10 mouse cellular contexts compared by ENCODE assay signal in genomic region chr11:106302634-106303033, GRCm38 (mm10). TPM values are rescaled to one million over a fixed set of nuclear protein-coding genes. Genes with fewer than 3 reads are reported as not detected.
DNase-seq lines count a peak whose midpoint lies in the region; TF ChIP-seq lines count a peak whose summit lies in the region.
"Had no signal": no experiment of that assay in that cellular context is flagged by ENCODE, and none has a peak within 500 bp of the region (broad histone marks: within the 10 kb centered on the region; RNA-seq: fewer than 3 reads in every experiment).

No protein-coding gene starts in this region.

- WGBS in thymus, adult 2 months: 5% methylated on average over 2 of the region's 2 CpGs

- no peaks in the 10 kb centered on the region for H3K36me3 ChIP-seq in thymus, adult 2 months (ENCODE audit: control insufficient read depth, insufficient read depth, low read length)
- H3K36me3 ChIP-seq: embryonic facial prominence, embryonic 12.5 days had no signal

- H3K4me3 ChIP-seq in thymus, adult 2 months (ENCODE audit: control insufficient read depth, insufficient read depth, low read length): no peak overlapping the region
- H3K4me3 ChIP-seq: embryonic facial prominence, embryonic 12.5 days; myocyte had no signal

- peak; percentile 19; the same call in 1 of the 2 replicates for TF ChIP-seq CTCF in thymus, adult 2 months (IDR thresholded peaks at IDR 0.05; ENCODE audit: borderline replicate concordance, control insufficient read depth, extremely low read depth, insufficient read depth, low read length, poor library complexity)

- no peak for TF ChIP-seq POLR2A in thymus, adult 2 months (IDR thresholded peaks at IDR 0.05; ENCODE audit: control insufficient read depth, extremely low read depth, insufficient read depth, low read length, poor library complexity)

- H3K27ac ChIP-seq in thymus, adult 2 months (ENCODE audit: control insufficient read depth, insufficient read depth, low read length): no peak overlapping the region
- H3K27ac ChIP-seq: embryonic facial prominence, embryonic 12.5 days had no signal

- peak; percentile 62 for DNase-seq in gastrocnemius, adult 18-20 months (ENCODE audit: low spot score)
- DNase-seq in gastrocnemius, adult 8-10 months (ENCODE audit: low spot score in 2 of 2): no peak
- DNase-seq in thymus, adult 2 months: peak; percentile 73
- DNase-seq in thymus, adult 18-20 months: no peak
- peak; percentile 53 for DNase-seq in cerebellum, adult 9-10 months
- DNase-seq in hindlimb bud, embryonic 11.5 days (ENCODE audit: extremely low spot score, low read depth, low spot score): peak; percentile 49
- peak; percentile 42 to 58 for DNase-seq in lung, adult 18-20 months
- DNase-seq in spleen, postnatal 14 days (ENCODE audit: low spot score in 2 of 2): peak; percentile 52 to 66

- H3K27me3 ChIP-seq in thymus, adult 2 months (ENCODE audit: control insufficient read depth, insufficient read depth, low read length): no peaks in the 10 kb centered on the region
- H3K27me3 ChIP-seq: embryonic facial prominence, embryonic 12.5 days had no signal

- H3K4me1 ChIP-seq in thymus, adult 2 months (replicated peaks; ENCODE audit: control insufficient read depth, insufficient read depth, low read length): peaks cover 11% of the 10 kb centered on the region
- H3K4me1 ChIP-seq: embryonic facial prominence, embryonic 12.5 days had no signal

RNA-seq across cellular contexts. Expression of gene Gh, which starts 1.0 kb away (rescaled TPM):
- total RNA-seq in gastrocnemius, adult 18-20 months (2021): not detected
- not detected for total RNA-seq in gastrocnemius, adult 8-10 months (2022)
- 0.74 and 1.7 TPM in 2 replicates for polyA plus RNA-seq in thymus, adult 2 months (2012; rRNA removed)
- polyA plus RNA-seq: embryonic facial prominence, embryonic 12.5 days; myocyte had no signal

RNA-seq across cellular contexts. Expression of gene Cd79b, which starts 11.9 kb away (rescaled TPM):
- under 1 TPM; 0.18 to 0.33 TPM for total RNA-seq in gastrocnemius, adult 18-20 months (2021)
- total RNA-seq in gastrocnemius, adult 8-10 months (2022): under 1 TPM in 3 of 4 experiments, not detected in 1; 0.24 to 0.58 (median 0.25) TPM
- 33.2 and 39.6 TPM in 2 replicates for polyA plus RNA-seq in thymus, adult 2 months (2012; rRNA removed)
- polyA plus RNA-seq: myocyte had no signal

RNA-seq across cellular contexts. Expression of gene Tcam1, which starts 26.2 kb away (rescaled TPM):
- total RNA-seq in gastrocnemius, adult 18-20 months (2021): under 1 TPM; 0.07 to 0.11 TPM
- under 1 TPM in 3 of 4 experiments, not detected in 1; 0.07 to 0.13 (median 0.12) TPM for total RNA-seq in gastrocnemius, adult 8-10 months (2022)
- 0.42 and 0.47 TPM in 2 replicates for polyA plus RNA-seq in thymus, adult 2 months (2012; rRNA removed)

RNA-seq across cellular contexts. Expression of gene Smarcd2, which starts 29.9 kb away (rescaled TPM):
- 10 to 100 TPM in 1 of 2 experiments, 1 to 10 TPM in 1; 7.8 to 12.0 TPM for total RNA-seq in gastrocnemius, adult 18-20 months (2021)
- total RNA-seq in gastrocnemius, adult 8-10 months (2022): 10 to 100 TPM in 2 of 4 experiments, 1 to 10 TPM in 2; 8.3 to 11.5 (median 10.0) TPM
- 552 and 570 TPM in 2 replicates for polyA plus RNA-seq in thymus, adult 2 months (2012; rRNA removed)

RNA-seq across cellular contexts. Expression of gene Psmc5, which starts 46.7 kb away (rescaled TPM):
- 100 to 1,000 TPM; 124 to 135 TPM for total RNA-seq in gastrocnemius, adult 18-20 months (2021)
- 100 to 1,000 TPM; 125 to 150 (median 137) TPM for total RNA-seq in gastrocnemius, adult 8-10 months (2022)
- 53.9 and 56.1 TPM in 2 replicates for polyA plus RNA-seq in thymus, adult 2 months (2012; rRNA removed)

Comparison
In these comparisons a context has a peak if more than half of its experiments do, and no peak if none do; other contexts are left out.
1. DNase-seq: peak in gastrocnemius, adult 18-20 months (single experiment), thymus, adult 2 months (single experiment), cerebellum, adult 9-10 months (single experiment), hindlimb bud, embryonic 11.5 days (single experiment), lung, adult 18-20 months (2 of 2) and spleen, postnatal 14 days (2 of 2); none in gastrocnemius, adult 8-10 months (0 of 2) and thymus, adult 18-20 months (0 of 2).